Mouse (Mus musculus) heart, embryonic 12.5 days (tissue): ENCODE measurements around the gene Olfr976. TPM values are rescaled to one million over a fixed set of nuclear protein-coding genes. Genes with fewer than 3 reads are reported as not detected.
"Not testable (repeated sequence)": the region's sequence is repeated elsewhere in the genome, so short reads cannot be mapped to it uniquely, and the experiment has no call there.

Source experiments
- ATAC-seq: fragments of 200-750 bp; cut with Nextera tagmentation; 2 replicates; pipeline ENCODE4 v1.8.0; 2017; ENCODE audit warnings: moderate TSS enrichment, moderate library complexity; ENCODE audit not compliant: insufficient number of reproducible peaks, low FRiP score
- H3K27ac ChIP-seq: fragments of 300-500 bp; sonication (generic); 2 replicates; pipeline ENCODE4 v1.5.1; 2016; ENCODE audit warnings: mild to moderate bottlenecking, moderate library complexity; ENCODE audit not compliant: poor library complexity, severe bottlenecking
- H3K27me3 ChIP-seq: fragments of 300-500 bp; sonication (generic); replicated peaks from 2 replicates; pipeline ENCODE4 v1.6.1; 2016; ENCODE audit warnings: mild to moderate bottlenecking, moderate library complexity
- H3K36me3 ChIP-seq: fragments of 300-500 bp; sonication (generic); 2 replicates; pipeline ENCODE4 v1.6.1; 2016; ENCODE audit warnings: mild to moderate bottlenecking, moderate library complexity
- H3K4me1 ChIP-seq: fragments of 300-500 bp; sonication (generic); replicated peaks from 2 replicates; pipeline ENCODE4 v1.6.1; 2016; ENCODE audit warnings: mild to moderate bottlenecking
- H3K4me2 ChIP-seq: fragments of 300-500 bp; sonication (generic); 2 replicates; pipeline ENCODE4 v1.6.1; 2016; ENCODE audit warnings: mild to moderate bottlenecking, moderate library complexity
- H3K4me3 ChIP-seq: fragments of 300-500 bp; sonication (generic); 2 replicates; pipeline ENCODE4 v1.5.1; 2016; ENCODE audit warnings: mild to moderate bottlenecking
- H3K9ac ChIP-seq: fragments of 300-500 bp; sonication (generic); 2 replicates; pipeline ENCODE4 v1.6.1; 2016; ENCODE audit warnings: mild to moderate bottlenecking, moderate library complexity
- H3K9me3 ChIP-seq: fragments of 300-500 bp; sonication (generic); replicated peaks from 2 replicates; pipeline ENCODE4 v1.6.1; 2016; ENCODE audit warnings: mild to moderate bottlenecking, moderate library complexity
- whole genome bisulfite sequencing: fragments of 180-500 bp; shearing (Covaris S2); methylation state at CpG from one replicate; pipeline ENCODE4 v1.1.7; 2016; 5-methylcytosine and 5-hydroxymethylcytosine counted together
- polyA plus RNA-seq: library from polyadenylated mRNA; unstranded; fragments of >200 nt; fragmentation: Nextera tagmentation; extraction: Ambion mirVana; gene quantifications from 2 replicates; pipeline ENCODE4 v1.2.1, GENCODE M21; 2016

Gene Olfr976
- polyA plus RNA-seq = not detected in 2 replicates

DNA sequence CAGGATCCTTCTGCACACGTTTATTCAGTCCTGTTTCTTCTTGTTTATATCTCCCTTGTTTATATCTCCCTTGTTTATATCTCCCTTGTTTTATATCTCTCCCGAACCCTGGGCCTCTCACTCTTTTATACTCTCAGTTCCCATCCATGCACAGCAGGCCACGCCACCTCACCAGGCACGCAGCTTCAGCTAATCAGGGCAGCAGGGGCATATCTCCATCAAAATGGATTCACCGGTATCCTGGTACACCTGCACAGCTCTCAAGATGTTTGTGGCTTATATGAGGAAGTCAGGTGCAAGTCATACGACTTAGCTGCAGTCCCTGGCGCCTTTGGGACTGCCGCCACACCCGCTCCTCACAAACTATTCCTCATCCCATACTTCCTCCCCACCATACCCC lies at the start of gene Olfr976:
Gene Olfr976 (minus strand): TSS at position 101 of the 400 bp plus-strand sequence.
- H3K27me3 ChIP-seq, ATAC-seq, H3K27ac ChIP-seq, H3K9ac ChIP-seq, H3K4me1 ChIP-seq, H3K9me3 ChIP-seq, H3K4me3 ChIP-seq, H3K4me2 ChIP-seq, H3K36me3 ChIP-seq: not testable (repeated sequence)
- 80% methylated on average over 8 of the region's 9 CpGs for WGBS

DNA sequence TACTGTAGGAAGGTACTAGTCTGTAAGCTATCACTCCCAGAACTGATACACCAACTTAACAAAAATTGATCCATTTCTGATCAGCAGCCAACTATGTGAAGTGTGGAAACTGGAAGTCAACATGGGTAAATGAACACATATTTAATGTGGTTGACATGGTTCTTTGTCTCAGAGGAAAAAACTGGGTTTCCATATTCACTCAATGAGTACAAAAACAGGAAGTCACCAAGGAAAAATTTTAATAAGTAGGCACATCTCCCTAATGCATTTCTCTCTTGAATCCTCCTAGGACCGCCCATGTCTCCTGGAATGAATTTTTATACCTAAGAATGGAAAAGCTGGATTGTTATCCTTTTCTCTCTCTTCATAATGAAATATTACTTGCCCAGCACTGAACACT lies 48.5 kb upstream of the Olfr976 start, which contains the start of gene Olfr980:
Gene Olfr980 (minus strand): TSS at position 101 of the 400 bp plus-strand sequence.
- Histone ChIP-seq H3K9me3 (no peaks in the 10 kb centered on the region), H3K9ac (no peak within 1 kb of the TSS), H3K27me3 (no peaks in the 10 kb centered on the region), H3K4me1 (no peaks in the 10 kb centered on the region), H3K4me3 (no peak within 1 kb of the TSS), H3K4me2 (no peak within 1 kb of the TSS), H3K27ac (no peak within 1 kb of the TSS), H3K36me3 (no peaks in the 10 kb centered on the region)
- no peak for ATAC-seq
- WGBS = 57% methylated on average over 1 of the region's 1 CpGs

DNA sequence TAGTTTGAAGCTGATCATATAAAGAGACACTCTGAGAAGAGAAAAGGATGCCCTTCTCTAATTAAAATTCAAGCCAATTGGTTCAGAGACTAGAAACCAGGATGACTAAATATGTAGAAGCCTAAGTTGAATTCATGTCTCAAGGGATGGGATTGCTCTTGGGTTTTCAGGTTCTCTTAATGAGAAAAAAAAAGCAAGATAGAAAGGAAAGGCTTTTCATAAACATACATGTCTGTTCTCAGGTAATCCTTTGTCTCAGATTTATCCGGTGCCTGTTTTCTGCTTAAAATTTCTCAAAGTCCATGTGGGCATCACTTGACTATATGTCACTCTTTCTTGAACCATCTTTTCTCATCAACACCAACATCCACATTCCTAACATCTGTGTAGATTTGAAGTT lies 42.4 kb upstream of the Olfr976 start, which contains the start of gene Olfr979:
Gene Olfr979 (minus strand): TSS at position 101 of the 400 bp plus-strand sequence.
- H3K27ac ChIP-seq = no peak within 1 kb of the TSS
- 94% methylated on average over 1 of the region's 1 CpGs for WGBS
- no peaks in the 10 kb centered on the region for H3K36me3 ChIP-seq
- H3K27me3 ChIP-seq = no peaks in the 10 kb centered on the region
- ATAC-seq = no peak
- no peaks in the 10 kb centered on the region for H3K9me3 ChIP-seq
- no peak within 1 kb of the TSS for H3K4me2 ChIP-seq
- no peaks in the 10 kb centered on the region for H3K4me1 ChIP-seq
- no peak within 1 kb of the TSS for H3K9ac ChIP-seq
- H3K4me3 ChIP-seq = no peak within 1 kb of the TSS

DNA sequence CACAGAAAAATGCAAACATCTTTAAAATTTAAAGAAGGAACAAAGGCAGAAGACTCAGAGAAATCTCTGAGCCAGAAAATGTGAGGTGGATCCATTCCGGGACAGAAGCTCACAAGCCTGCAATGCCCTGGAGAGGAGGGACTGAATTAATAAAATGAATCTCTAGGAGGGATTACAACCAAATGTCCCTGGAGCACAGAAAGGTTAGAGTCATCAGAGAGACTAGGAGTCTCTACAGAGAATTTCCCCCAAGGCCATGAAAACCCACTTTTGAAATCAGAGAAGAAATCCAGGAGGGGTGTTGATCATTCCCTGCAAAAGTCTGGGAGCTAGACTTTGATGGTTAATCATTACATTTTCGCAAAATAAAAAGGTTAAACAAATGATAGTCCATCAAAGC lies 30.9 kb upstream of the Olfr976 start, which contains the start of gene Olfr978:
Gene Olfr978 (plus strand): TSS at position 301 of the 400 bp plus-strand sequence.
- Histone ChIP-seq H3K4me2 (no peak within 1 kb of the TSS), H3K4me3 (no peak within 1 kb of the TSS), H3K9me3 (no peaks in the 10 kb centered on the region), H3K36me3 (no peaks in the 10 kb centered on the region), H3K9ac (no peak within 1 kb of the TSS), H3K27me3 (no peaks in the 10 kb centered on the region), H3K4me1 (no peaks in the 10 kb centered on the region), H3K27ac (no peak within 1 kb of the TSS)
- WGBS = 71% methylated on average over 2 of the region's 2 CpGs
- ATAC-seq = no peak

DNA sequence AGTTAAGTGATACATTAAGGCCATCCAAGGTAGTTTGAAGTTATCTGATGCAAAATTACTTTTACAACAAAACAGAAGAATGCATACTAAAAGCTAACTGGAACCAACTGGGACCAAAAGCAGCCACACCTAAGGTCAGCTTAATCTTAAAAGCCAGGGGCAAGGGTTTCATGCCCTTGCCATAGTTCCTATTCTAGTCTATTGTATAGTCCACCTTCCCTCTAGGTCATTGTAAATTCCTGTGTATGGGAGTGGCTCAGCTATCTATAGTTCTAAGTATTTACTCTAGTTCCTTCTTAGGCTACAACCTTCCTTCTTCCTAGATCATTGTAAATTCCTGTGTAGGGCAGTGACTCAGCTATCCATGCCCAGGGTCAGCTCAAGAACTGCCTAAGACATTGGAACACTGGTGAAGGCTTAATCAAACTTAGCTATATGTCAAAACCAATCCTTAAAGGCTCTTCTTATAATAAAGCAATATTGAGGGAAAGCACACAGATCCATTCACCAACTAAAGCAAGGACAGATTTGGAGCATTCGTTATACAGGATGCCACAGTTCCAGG lies 15.7 kb upstream of the Olfr976 start:
- WGBS = 68% methylated on average over 1 of the region's 1 CpGs
- ATAC-seq, H3K9me3 ChIP-seq, H3K27me3 ChIP-seq, H3K36me3 ChIP-seq, H3K27ac ChIP-seq, H3K4me1 ChIP-seq, H3K4me3 ChIP-seq, H3K4me2 ChIP-seq, H3K9ac ChIP-seq: not testable (repeated sequence)

DNA sequence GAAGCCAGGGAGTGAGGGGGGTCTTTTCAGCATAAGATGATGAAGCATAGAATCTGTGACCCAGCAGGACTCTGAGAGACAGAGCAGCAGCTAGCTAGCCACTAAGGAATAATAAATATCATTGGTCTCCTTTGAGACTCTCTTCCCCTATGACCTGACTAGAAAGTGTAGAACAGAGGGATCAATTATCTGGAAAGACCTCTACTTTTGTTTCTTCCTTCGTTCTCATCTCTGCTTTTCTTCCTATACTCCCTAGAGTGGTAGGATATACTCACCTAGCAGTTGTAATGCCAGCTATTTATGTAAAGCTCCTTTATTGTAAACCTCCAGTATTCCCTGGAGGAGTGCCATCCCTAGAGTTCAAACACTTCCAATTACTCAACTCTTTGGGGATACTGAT lies 9.0 kb downstream of the Olfr976 start, which contains the start of gene Olfr975:
Gene Olfr975 (minus strand): TSS at position 101 of the 400 bp plus-strand sequence.
- H3K9me3 ChIP-seq = no peaks in the 10 kb centered on the region
- H3K4me1 ChIP-seq = no peaks in the 10 kb centered on the region
- no peak within 1 kb of the TSS for H3K9ac ChIP-seq
- no peak within 1 kb of the TSS for H3K4me3 ChIP-seq
- H3K27ac ChIP-seq = no peak within 1 kb of the TSS
- 50% methylated on average over 1 of the region's 1 CpGs for WGBS
- no peaks in the 10 kb centered on the region for H3K27me3 ChIP-seq
- no peaks in the 10 kb centered on the region for H3K36me3 ChIP-seq
- H3K4me2 ChIP-seq = no peak within 1 kb of the TSS
- ATAC-seq = no peak

DNA sequence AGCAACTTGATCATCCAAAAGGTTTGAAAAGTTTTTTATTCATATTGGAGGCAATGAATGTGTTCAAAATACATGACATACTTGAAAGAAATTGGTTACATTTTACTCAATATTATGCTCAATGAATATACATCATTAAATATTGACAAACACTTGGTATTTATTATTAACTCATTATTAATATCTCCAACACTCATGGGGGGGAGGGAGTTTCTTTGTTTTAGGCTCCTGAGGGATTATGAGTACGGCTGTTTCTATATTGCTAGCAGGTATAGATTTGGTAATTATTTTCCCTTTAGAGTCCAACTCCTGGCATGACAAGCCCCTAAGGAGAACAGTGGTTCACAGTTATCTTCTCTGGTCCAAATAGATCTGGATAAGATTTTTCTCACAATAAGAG lies 23.7 kb downstream of the Olfr976 start, which contains the start of gene Olfr974:
Gene Olfr974 (plus strand): TSS at position 301 of the 400 bp plus-strand sequence.
- WGBS = 83% methylated on average over 1 of the region's 1 CpGs
- H3K4me2 ChIP-seq = no peak within 1 kb of the TSS
- no peak for ATAC-seq

DNA sequence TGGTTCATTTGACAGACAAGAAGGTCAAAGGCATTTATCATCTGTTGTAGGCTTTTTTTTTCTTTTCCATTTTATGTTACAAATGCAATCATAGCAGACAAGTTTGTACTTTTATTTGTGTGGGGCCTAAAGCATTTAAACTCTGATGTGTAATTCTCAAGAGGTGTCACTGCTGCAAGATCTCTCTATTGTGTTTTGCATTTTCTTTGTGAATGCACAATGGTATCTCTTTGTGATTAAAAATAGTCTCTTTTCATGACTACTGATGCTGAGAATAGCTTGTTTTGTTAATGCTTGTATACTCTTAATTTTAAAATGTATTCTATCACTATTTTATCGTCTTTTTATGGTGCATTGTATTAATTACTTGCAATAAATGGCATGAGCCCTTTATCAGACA lies 32.1 kb downstream of the Olfr976 start:
- not testable (repeated sequence) for H3K9ac ChIP-seq, ATAC-seq, H3K4me3 ChIP-seq, H3K9me3 ChIP-seq, H3K4me1 ChIP-seq, H3K27me3 ChIP-seq, H3K36me3 ChIP-seq, H3K27ac ChIP-seq, H3K4me2 ChIP-seq
- WGBS = 57% methylated on average over 1 of the region's 1 CpGs

More for the DNA sequence above, 23.7 kb downstream of the Olfr976 start, which contains the start of gene Olfr974:
- no peaks in the 10 kb centered on the region for H3K4me1 ChIP-seq
- no peak within 1 kb of the TSS for H3K9ac ChIP-seq
- no peaks in the 10 kb centered on the region for H3K36me3 ChIP-seq
- no peaks in the 10 kb centered on the region for H3K27me3 ChIP-seq
- no peaks in the 10 kb centered on the region for H3K9me3 ChIP-seq
- no peak within 1 kb of the TSS for H3K27ac ChIP-seq
- no peak within 1 kb of the TSS for H3K4me3 ChIP-seq

DNA sequence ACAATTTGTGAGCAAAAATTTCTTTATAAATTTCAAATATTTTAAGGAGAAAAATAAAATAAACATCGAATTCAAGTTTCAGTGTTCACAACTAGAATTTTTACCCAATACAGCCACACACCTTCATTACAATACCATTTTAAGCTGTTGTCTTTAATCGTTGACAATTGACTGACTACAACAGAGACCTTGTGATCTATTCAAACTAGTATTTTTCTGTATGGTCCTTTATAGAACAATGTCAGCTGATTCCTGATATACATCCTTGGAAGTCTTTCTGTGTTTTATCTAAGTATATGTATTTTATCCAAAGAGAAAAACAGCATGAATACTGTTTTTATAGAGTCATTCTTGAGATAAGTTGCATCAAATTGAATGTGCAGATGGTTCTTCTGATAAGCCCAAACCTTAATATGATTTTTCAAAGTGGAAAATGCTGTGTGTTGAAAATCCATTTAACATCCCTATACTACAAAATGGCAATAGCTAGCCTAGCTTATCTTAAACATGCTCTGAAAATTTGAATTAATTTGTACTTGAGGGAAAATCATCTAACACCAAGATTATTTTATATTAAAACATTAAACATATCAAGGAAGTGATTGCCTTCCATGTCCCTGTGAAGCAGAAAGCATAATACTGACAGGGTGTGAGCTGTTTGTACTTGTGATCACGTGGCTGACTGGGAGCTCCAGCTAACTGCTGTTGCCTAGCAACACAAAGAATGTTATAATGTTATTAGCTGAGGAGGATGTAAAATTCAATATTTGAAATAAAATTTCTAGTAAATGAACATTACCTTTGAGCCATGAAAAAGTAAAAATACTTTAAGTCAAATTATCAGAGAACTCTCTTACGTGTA lies 32.7 kb downstream of the Olfr976 start:
- not testable (repeated sequence) for H3K27me3 ChIP-seq, H3K36me3 ChIP-seq, H3K27ac ChIP-seq, H3K4me2 ChIP-seq, H3K9ac ChIP-seq, ATAC-seq, H3K9me3 ChIP-seq, H3K4me3 ChIP-seq, H3K4me1 ChIP-seq
- no CpG with 5 or more reads among the region's 4 CpGs for WGBS

DNA sequence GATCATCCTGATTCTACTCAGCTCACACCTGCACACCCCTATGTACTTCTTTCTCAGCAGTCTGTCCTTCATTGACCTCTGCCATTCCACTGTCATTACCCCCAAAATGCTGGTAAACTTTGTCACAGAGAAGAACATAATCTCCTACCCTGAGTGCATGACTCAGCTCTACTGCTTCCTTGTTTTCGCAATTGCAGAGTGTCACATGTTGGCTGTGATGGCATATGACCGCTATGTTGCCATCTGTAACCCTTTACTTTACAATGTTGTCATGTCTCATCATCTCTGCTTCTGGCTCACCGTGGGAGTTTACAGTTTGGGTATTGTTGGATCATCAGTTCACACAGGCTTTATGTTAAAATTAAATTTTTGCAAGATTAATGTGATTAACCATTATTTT lies 51.0 kb downstream of the Olfr976 start:
- Histone ChIP-seq H3K27me3 (no peaks in the 10 kb centered on the region), H3K9me3 (no peaks in the 10 kb centered on the region), H3K9ac (no peak overlapping the region), H3K4me3 (no peak overlapping the region), H3K4me1 (no peaks in the 10 kb centered on the region), H3K27ac (no peak overlapping the region), H3K4me2 (no peak overlapping the region), H3K36me3 (no peaks in the 10 kb centered on the region)
- 76% methylated on average over 3 of the region's 3 CpGs for WGBS
- no peak for ATAC-seq

DNA sequence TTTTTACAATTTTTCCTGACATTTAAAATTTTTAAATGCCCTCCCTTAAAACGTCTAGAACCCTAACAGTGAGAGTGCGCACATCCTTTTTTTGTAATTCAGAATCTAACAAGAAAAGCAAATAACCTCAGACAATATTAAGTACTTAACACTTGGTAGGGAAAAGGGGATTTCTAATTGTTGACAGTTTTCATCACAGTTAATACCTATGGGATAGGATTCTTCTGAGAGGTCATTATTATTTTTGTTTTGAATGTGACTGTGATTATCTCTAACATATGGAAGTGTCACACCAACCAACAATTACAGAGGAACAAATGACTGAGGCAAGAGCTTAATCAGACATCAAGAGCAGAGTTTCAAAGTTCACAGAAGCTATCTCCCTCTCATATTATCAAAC lies 53.9 kb downstream of the Olfr976 start, which contains the start of gene Olfr229:
Gene Olfr229 (plus strand): TSS at position 301 of the 400 bp plus-strand sequence.
- Histone ChIP-seq H3K4me2 (no peak within 1 kb of the TSS), H3K36me3 (no peaks in the 10 kb centered on the region), H3K27me3 (no peaks in the 10 kb centered on the region), H3K9ac (no peak within 1 kb of the TSS), H3K27ac (no peak within 1 kb of the TSS), H3K4me3 (no peak within 1 kb of the TSS), H3K9me3 (no peaks in the 10 kb centered on the region), H3K4me1 (no peaks in the 10 kb centered on the region)
- no peak for ATAC-seq
- WGBS = 58% methylated on average over 2 of the region's 2 CpGs
